Mouse (Mus musculus) heart, adult 2 months (tissue): ENCODE measurements at regions not wholly inside any gene's neighbourhood (a gene's known extent, or its start where the extent isn't known, plus 50 kb on each side); places are given as distances from the start of the nearest gene placed in this dataset.

ENCODE experiments used
- DNase-seq, 2 experiments: peaks; one replicate each; pipeline ENCODE4 v3.0.0; 2021
- H3K27ac ChIP-seq: fragments of 200-600 bp; 2 replicates; pipeline ENCODE4 v1.8.1; 2022
- H3K27me3 ChIP-seq: fragments of 200-500 bp; 2 replicates; pipeline ENCODE4 v1.6.1; 2012; ENCODE audit warnings: mild to moderate bottlenecking, low read length, inconsistent platforms, mixed read lengths; ENCODE audit not compliant: control insufficient read depth, insufficient read depth
- H3K36me3 ChIP-seq: fragments of 200-500 bp; 2 replicates; pipeline ENCODE4 v1.6.1; 2012; ENCODE audit warnings: low read length, inconsistent platforms; ENCODE audit not compliant: control insufficient read depth, insufficient read depth
- H3K4me1 ChIP-seq: fragments of 200-500 bp; 2 replicates; pipeline ENCODE4 v1.6.1; 2011; ENCODE audit warnings: low read length; ENCODE audit not compliant: control insufficient read depth, insufficient read depth
- H3K4me3 ChIP-seq: fragments of 200-600 bp; 2 replicates; pipeline ENCODE4 v1.8.1; 2022
- H3K79me2 ChIP-seq: fragments of 200-500 bp; replicated peaks from 2 replicates; pipeline ENCODE4 v1.6.1; 2012; ENCODE audit warnings: mild to moderate bottlenecking, inconsistent platforms, low read length, moderate library complexity, mixed read lengths; ENCODE audit not compliant: control insufficient read depth, insufficient read depth
- H3K9ac ChIP-seq: fragments of 200-500 bp; 2 replicates; pipeline ENCODE4 v1.6.1; 2012; ENCODE audit warnings: low read depth, mild to moderate bottlenecking, control low read depth, inconsistent platforms, low read length, mixed read lengths
- CTCF ChIP-seq: fragments of 200-600 bp; IDR thresholded peaks from 2 replicates; pipeline ENCODE4 v1.8.1; 2022; ENCODE audit warnings: antibody characterized with exemption, mild to moderate bottlenecking, moderate library complexity
- EP300 ChIP-seq: fragments of 200-500 bp; IDR thresholded peaks from 2 replicates; pipeline ENCODE4 v1.6.1; 2011; ENCODE audit warnings: low read depth, low read length, control low read depth; ENCODE audit not compliant: insufficient read depth
- POLR2A ChIP-seq: fragments of 200-500 bp; IDR thresholded peaks from 2 replicates; pipeline ENCODE4 v1.6.1; 2011; ENCODE audit warnings: mild to moderate bottlenecking, low read depth, low read length, control low read depth; ENCODE audit not compliant: insufficient read depth
- WGBS: fragments of 180-500 bp; shearing (Covaris S2); methylation state at CpG from one replicate; pipeline ENCODE4 v1.1.7; 2018; 5-methylcytosine and 5-hydroxymethylcytosine counted together
- intact Hi-C: fragments of 180-260 bp; cut with DNase I; formaldehyde crosslinking; loops from one replicate; pipeline ENCODE4 v1.15.1; 2025

DNA sequence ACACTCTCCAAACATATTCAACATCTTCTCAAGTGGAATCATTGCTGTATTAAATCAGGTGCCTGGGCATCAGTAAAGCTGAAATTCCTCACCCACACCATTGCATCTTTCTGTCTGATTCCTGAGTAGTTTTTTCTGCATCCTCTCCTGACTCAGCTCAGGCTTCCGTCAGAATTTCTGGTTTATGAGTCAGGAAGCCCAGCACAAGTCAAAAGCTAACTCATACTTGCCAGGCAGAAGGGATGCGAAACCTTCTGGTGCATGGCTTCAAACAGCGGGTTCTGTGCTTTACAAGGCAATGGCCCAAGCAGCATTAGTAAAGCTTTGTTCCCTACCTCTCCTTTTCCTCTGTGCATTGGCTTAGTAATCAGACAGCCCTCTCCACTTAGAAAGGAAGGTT lies 155.7 kb upstream of the Ccdc122 start:
- Histone ChIP-seq H3K9ac (no peak overlapping the region), H3K4me3 (no peak overlapping the region), H3K27me3 (no peaks in the 10 kb centered on the region), H3K27ac (no peak overlapping the region), H3K36me3 (peaks cover 3% of the 10 kb centered on the region), H3K4me1 (peaks cover 5% of the 10 kb centered on the region), H3K79me2 (no peaks in the 10 kb centered on the region)
- no peak for DNase-seq
- no peak for TF ChIP-seq POLR2A
- TF ChIP-seq CTCF, result no peak
- 92% methylated on average over 3 of the region's 3 CpGs for WGBS
- intact Hi-C loops, result no loop called here

GRCm38 (mm10) chr14:76877306-76877705 lies 159.3 kb upstream of the Ccdc122 start:
- Histone ChIP-seq H3K4me1 (peaks cover 1% of the 10 kb centered on the region; the same call in 1 of the 2 replicates), H3K4me3 (no peak overlapping the region), H3K27me3 (no peaks in the 10 kb centered on the region), H3K9ac (no peak overlapping the region), H3K27ac (no peak overlapping the region), H3K36me3 (peaks cover 6% of the 10 kb centered on the region), H3K79me2 (no peaks in the 10 kb centered on the region)
- TF ChIP-seq CTCF, result no peak
- no peak for TF ChIP-seq EP300
- TF ChIP-seq POLR2A, result no peak
- 25% methylated on average over 5 of the region's 5 CpGs for WGBS
- intact Hi-C loops, result loop anchor here (2.0 to 5.0 kb wide), 2 partner anchors 105 to 245 kb away; no protein-coding TSS in a partner anchor
- DNase-seq, result no peak

GRCm38 (mm10) chr14:76876015-76876414 lies 160.6 kb upstream of the Ccdc122 start:
- DNase-seq, result peak; percentile 34 to 43
- H3K27me3 ChIP-seq, result no peaks in the 10 kb centered on the region
- H3K36me3 ChIP-seq, result peaks cover 6% of the 10 kb centered on the region
- intact Hi-C loops, result loop anchor here (2.0 to 5.0 kb wide), 2 partner anchors 103 to 244 kb away; no protein-coding TSS in a partner anchor
- peak overlapping the region; percentile 20 for H3K27ac ChIP-seq
- H3K4me1 ChIP-seq, result peaks cover 1% of the 10 kb centered on the region; the same call in 1 of the 2 replicates
- H3K79me2 ChIP-seq, result no peaks in the 10 kb centered on the region
- peak overlapping the region; percentile 65 for H3K9ac ChIP-seq
- no peak overlapping the region for H3K4me3 ChIP-seq
- TF ChIP-seq CTCF (peak; percentile 90), POLR2A (no peak), EP300 (no peak)
- 49% methylated on average over 7 of the region's 7 CpGs for WGBS

- no peak for TF ChIP-seq EP300
- peaks cover 1% of the 10 kb centered on the region; the same call in 1 of the 2 replicates for H3K4me1 ChIP-seq
- H3K4me3 ChIP-seq, result no peak overlapping the region
- H3K27ac ChIP-seq, result peak overlapping the region; percentile 13
- intact Hi-C loops, result loop anchor here (1.0 to 5.0 kb wide), 3 partner anchors 55 to 372 kb away; no protein-coding TSS in a partner anchor
- WGBS, result 64% methylated on average over 8 of the region's 8 CpGs
- no peak for DNase-seq
- no peak overlapping the region for H3K9ac ChIP-seq
- no peaks in the 10 kb centered on the region for H3K79me2 ChIP-seq
- peaks cover 6% of the 10 kb centered on the region for H3K36me3 ChIP-seq
- H3K27me3 ChIP-seq, result no peaks in the 10 kb centered on the region
Observed at GRCm38 (mm10) chr14:76875266-76875900, 161.2 kb upstream of the Ccdc122 start.

DNA sequence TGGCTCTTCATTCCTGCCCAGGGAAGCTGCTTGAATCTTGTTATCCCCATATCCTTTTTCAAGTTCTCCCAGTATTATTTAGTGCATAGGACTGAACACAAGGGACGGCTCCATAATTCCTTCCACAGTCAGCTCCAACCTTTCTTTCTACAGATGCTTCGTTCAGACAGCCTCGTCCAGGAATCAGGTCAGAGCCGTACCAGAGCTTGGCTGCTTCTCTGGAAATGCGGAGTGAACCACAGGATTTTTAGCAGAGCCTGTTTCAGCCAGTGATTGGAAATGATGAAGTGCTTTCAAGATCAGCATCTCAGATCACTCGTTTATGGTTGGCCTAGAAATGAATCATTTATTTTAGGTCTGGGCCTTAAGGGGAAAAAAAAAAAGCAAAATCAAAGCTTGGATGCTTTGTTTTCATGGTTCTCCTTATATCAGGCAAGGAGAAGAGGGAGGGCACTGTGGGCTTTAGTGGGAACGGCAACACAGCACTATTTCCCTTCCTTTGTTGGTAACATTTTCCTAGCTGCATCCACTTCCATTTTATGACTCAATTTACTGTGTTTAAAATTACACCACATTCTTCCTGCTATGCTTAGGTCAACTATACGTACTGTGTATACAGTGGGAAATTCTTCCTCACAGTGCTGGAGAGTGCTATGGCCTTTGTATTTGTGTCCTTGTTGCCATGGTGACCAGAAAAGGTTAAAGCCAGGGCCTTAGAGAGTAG lies 161.9 kb upstream of the Ccdc122 start:
- Histone ChIP-seq H3K27ac (peak overlapping the region; percentile 36), H3K36me3 (peaks cover 6% of the 10 kb centered on the region), H3K79me2 (no peaks in the 10 kb centered on the region), H3K27me3 (no peaks in the 10 kb centered on the region), H3K4me3 (no peak overlapping the region), H3K9ac (no peak overlapping the region), H3K4me1 (peaks cover 1% of the 10 kb centered on the region; the same call in 1 of the 2 replicates)
- TF ChIP-seq CTCF (no peak), EP300 (no peak), POLR2A (no peak)
- intact Hi-C loops, result loop anchor here (1.0 to 5.0 kb wide), 4 partner anchors 54 to 371 kb away; no protein-coding TSS in a partner anchor
- 74% methylated on average over 8 of the region's 8 CpGs for WGBS
- no peak for DNase-seq

DNA sequence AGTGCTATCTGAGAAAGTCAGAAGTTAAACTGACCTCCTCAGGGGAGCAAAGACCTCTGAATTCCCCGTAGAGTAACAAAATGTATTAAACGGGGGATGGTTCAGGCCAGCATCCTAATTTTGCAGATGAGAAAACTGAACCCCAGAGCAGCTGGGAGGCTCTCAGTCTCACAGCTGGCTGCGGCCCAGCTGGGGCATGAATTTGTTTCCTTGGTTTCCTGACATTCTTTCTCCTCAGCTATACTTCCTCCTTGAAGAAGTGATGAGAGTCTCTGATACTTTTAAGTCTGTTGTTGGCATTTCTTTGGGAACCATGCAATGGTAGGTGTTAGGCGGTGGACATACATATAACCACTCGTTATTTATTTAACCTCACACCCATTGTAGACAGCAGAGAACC lies 162.9 kb upstream of the Ccdc122 start:
- peaks cover 6% of the 10 kb centered on the region for H3K36me3 ChIP-seq
- H3K27me3 ChIP-seq, result no peaks in the 10 kb centered on the region
- no peak overlapping the region for H3K27ac ChIP-seq
- TF ChIP-seq EP300, result no peak
- TF ChIP-seq CTCF, result no peak
- TF ChIP-seq POLR2A, result no peak
- peaks cover 3% of the 10 kb centered on the region for H3K4me1 ChIP-seq
- WGBS, result 61% methylated on average over 5 of the region's 5 CpGs
- H3K9ac ChIP-seq, result no peak overlapping the region
- intact Hi-C loops, result loop anchor here (2.0 to 5.0 kb wide), 2 partner anchors 53 to 256 kb away; no protein-coding TSS in a partner anchor
- DNase-seq, result no peak
- no peaks in the 10 kb centered on the region for H3K79me2 ChIP-seq
- no peak overlapping the region for H3K4me3 ChIP-seq
